Mouse (Mus musculus): ENCODE results near the gene Kcnj12. TPM values are rescaled to one million over a fixed set of nuclear protein-coding genes. Genes with fewer than 3 reads are reported as not detected.

The Kcnj12 gene
- total and polyA plus RNA-seq, 2 experiments from 2014 or later: 3.1 to 8.8 TPM

DNA sequence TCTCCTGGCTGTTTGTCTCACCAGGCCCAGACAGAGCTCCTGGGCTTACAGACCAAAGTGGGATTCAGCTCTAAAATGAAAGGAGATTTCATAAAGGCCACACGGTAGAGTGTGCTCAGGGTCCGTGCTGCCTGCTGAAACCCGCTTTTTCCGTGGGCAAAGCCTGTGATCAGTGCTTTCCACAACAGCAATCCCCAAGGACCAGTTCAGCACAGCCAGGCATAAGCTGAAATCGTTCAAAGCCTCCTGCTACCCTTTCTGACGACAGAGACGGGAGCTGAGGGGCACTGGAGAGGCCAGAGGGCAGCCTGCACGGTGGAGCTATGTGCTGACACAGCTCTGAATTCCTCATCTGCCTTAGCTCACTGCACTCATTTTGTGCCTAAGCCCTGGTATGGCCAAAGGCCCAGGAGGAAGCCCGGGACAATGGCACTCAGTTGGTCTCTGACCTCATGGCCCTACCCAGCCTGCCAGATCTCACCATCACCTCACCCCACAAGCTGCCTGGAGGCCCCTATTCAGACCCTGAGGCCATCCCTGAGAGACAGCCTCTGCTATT lies 10.5 kb upstream of the Kcnj12 start:
- no peaks in the 10 kb centered on the region for H3K4me1 ChIP-seq (ENCODE audit: insufficient read depth)
- ATAC-seq (no peak), DNase-seq (no peak)
- no peak overlapping the region for H3K4me2 ChIP-seq (ENCODE audit: low read depth)
- no peaks in the 10 kb centered on the region for H3K9me3 ChIP-seq (ENCODE audit: low read length)
- no peaks in the 10 kb centered on the region for H3K27me3 ChIP-seq (ENCODE audit: insufficient read depth, low read length)
- no peak overlapping the region for H3K4me3 ChIP-seq (ENCODE audit: low read depth, low read length)
- no peak for TF ChIP-seq CTCF (IDR thresholded peaks at IDR 0.05; ENCODE audit: low read depth)
- H3K27ac ChIP-seq (ENCODE audit: low read depth, low read length): no peak overlapping the region
- H3K9ac ChIP-seq: no peak overlapping the region
- no peaks in the 10 kb centered on the region for H3K36me3 ChIP-seq (ENCODE audit: insufficient read depth)
- WGBS: 30% methylated on average over 9 of the region's 9 CpGs

DNA sequence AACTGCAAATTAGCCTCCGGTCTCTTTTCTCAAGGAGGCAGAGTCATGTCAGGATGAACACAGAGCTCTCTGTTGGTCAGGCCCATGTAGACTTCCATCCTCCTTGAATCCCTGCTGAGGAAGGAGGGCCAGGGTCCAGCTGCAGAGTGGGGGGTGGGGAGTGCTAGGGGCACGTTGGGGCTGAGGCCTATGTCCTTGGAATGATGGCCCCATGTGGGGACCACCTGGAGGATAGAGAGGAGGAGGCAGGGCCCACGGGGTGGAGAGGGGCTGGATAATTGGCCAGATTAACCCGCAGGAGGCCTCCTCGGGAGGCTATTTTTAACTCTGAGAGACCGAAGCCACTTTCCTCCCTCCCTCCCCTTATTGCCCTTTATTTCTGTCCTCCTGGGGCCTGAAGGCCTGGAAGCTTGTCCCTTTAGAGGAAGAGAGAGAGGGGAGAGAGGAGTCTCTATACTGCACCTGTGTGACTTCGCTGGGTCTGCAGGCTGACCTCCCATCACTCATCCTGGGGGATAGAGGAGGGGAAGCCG lies 5.4 kb upstream of the Kcnj12 start:
- Histone ChIP-seq H3K9me3 (ENCODE audit: low read length) (no peaks in the 10 kb centered on the region), H3K36me3 (ENCODE audit: insufficient read depth) (no peaks in the 10 kb centered on the region), H3K27me3 (ENCODE audit: insufficient read depth, low read length) (peaks cover 5% of the 10 kb centered on the region; the same call in 1 of the 2 replicates), H3K9ac (no peak overlapping the region), H3K27ac (ENCODE audit: low read depth, low read length) (no peak overlapping the region), H3K4me3 (ENCODE audit: low read depth, low read length) (no peak overlapping the region), H3K4me1 (ENCODE audit: insufficient read depth) (no peaks in the 10 kb centered on the region), H3K4me2 (ENCODE audit: low read depth) (no peak overlapping the region)
- ATAC-seq (no peak), DNase-seq (no peak)
- WGBS: 10% methylated on average over 8 of the region's 8 CpGs
- no peak for TF ChIP-seq CTCF (IDR thresholded peaks at IDR 0.05; ENCODE audit: low read depth)

DNA sequence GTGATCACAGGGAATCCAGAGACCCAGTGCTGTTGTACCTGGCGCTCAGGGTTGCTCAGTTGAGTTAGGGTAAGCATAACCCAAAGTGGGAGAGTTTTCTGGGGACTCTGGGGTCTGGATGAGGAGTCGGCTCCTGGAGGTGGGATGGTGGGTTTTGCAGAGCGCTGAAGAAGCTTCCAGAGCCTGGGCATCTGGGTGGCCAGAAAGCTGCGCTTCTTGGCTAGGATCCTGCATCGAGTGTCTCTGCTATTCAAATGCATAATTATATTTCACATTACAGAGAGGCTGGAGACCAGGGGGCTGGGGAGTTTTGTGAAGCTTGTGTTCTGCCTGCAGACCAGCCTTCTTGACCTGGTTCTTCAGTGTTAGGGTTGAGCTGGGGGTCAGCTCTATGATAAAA lies 1.2 kb upstream of the Kcnj12 start:
- no peak for TF ChIP-seq CTCF (IDR thresholded peaks at IDR 0.05; ENCODE audit: low read depth)
- Histone ChIP-seq H3K4me3 (ENCODE audit: low read depth, low read length) (no peak overlapping the region), H3K9ac (no peak overlapping the region), H3K27me3 (ENCODE audit: insufficient read depth, low read length) (peaks cover 13% of the 10 kb centered on the region), H3K4me1 (ENCODE audit: insufficient read depth) (peaks cover 6% of the 10 kb centered on the region; the same call in 1 of the 2 replicates), H3K36me3 (ENCODE audit: insufficient read depth) (no peaks in the 10 kb centered on the region), H3K9me3 (ENCODE audit: low read length) (no peaks in the 10 kb centered on the region), H3K4me2 (ENCODE audit: low read depth) (no peak overlapping the region; the same call in 1 of the 2 replicates), H3K27ac (ENCODE audit: low read depth, low read length) (no peak overlapping the region)
- no peak for DNase-seq
- WGBS: 55% methylated on average over 5 of the region's 5 CpGs
- no peak for ATAC-seq

DNA sequence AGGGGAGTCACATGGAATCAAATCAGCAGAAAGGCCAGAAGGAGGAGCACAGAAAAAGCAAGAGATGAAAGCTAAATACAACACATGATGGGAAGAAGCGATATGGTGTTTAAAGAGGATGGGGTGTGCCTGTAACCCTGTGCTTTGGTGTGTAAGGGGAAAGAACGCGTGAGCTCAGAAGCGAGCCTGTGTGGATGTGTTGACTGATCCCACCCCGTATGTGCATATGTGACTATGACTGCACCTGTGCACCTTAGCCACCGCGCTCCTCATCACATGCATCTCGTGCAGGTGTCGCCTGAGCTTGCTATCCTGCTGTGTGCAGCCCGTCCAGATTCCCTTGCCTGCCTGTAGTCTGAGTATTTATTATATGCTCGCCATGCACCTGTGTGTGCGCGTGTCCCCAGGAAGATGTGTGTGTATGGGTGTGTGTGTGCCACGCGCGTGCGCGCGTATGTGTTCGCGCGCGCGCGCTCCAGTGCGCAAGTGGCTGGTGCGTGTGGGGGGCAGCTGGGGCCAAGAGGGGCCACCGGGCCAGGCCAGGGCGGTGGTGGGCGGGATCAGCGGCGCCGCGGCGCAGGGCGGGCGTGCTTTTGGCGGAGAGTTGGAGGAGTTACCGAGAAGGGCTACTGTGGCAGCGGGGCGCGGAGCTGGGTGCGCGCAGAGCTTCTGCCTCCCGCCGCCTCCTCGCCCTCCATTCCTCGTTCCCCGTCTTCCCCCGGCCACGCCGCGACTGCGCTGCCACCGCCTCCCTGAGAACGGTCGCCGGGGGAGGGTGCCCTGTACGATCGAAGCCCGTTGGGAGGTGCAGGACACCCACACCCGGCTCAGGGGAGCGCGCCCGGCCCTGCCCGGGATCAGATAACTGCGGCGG lies 451 bp upstream of the Kcnj12 start:
- H3K4me2 ChIP-seq (ENCODE audit: low read depth): peak overlapping the region; percentile 78
- H3K4me1 ChIP-seq (ENCODE audit: insufficient read depth): peaks cover 6% of the 10 kb centered on the region; the same call in 1 of the 2 replicates
- no peak overlapping the region; the same call in 1 of the 2 replicates for H3K27ac ChIP-seq (ENCODE audit: low read depth, low read length)
- H3K27me3 ChIP-seq (ENCODE audit: insufficient read depth, low read length): peaks cover 13% of the 10 kb centered on the region
- DNase-seq (peak; percentile 65), ATAC-seq (peak; percentile 66)
- no peaks in the 10 kb centered on the region for H3K9me3 ChIP-seq (ENCODE audit: low read length)
- H3K9ac ChIP-seq: peak overlapping the region; percentile 52
- WGBS: under 1% methylated on average over 59 of the region's 68 CpGs
- H3K4me3 ChIP-seq (ENCODE audit: low read depth, low read length): peak overlapping the region; percentile 59
- no peak for TF ChIP-seq CTCF (IDR thresholded peaks at IDR 0.05; ENCODE audit: low read depth)
- no peaks in the 10 kb centered on the region for H3K36me3 ChIP-seq (ENCODE audit: insufficient read depth)

DNA sequence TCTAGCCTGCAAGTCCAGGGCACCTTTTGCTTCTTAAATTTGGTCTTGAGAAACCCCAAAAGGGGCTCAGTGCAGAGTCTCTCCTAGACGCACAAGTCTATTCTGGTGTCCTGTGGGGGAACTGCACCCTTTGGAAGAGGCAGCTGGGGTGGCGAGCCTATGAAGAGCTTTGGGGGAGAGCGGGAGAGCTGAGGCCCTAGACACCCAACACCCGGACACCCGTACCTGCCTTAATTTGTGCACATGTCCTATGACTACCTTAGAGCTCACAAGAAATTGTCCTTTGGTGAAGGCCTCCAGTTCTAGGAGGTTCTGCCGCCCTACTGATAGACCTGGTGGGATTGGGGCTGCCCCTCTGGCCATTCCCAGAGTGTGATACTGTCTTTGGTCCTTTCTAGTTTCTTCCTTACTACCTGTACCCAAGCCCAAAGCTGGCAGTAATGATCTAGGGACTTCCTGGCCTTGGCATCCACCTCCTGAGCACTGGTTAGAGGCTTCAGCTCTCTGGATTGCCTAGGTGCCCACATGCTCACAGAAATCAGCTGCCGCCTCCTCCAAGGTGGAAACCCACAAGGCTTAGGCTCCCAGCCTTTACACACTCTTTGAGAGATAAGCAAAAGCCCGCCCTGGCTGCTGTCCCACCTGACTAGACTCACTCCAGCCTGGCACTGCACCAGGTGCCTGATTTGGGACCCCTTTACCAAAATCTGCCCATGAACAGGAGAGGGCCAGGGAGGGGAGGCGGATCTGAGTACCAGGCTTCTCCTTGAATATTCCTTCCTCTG lies 1.2 kb downstream of the Kcnj12 start:
- no peaks in the 10 kb centered on the region for H3K9me3 ChIP-seq (ENCODE audit: low read length)
- H3K27me3 ChIP-seq (ENCODE audit: insufficient read depth, low read length): peaks cover 13% of the 10 kb centered on the region
- no peaks in the 10 kb centered on the region for H3K36me3 ChIP-seq (ENCODE audit: insufficient read depth)
- peak overlapping the region; percentile 78 for H3K4me2 ChIP-seq (ENCODE audit: low read depth)
- no peak; the same call in 1 of the 2 replicates for TF ChIP-seq CTCF (IDR thresholded peaks at IDR 0.05; ENCODE audit: low read depth)
- H3K4me1 ChIP-seq (ENCODE audit: insufficient read depth): peaks cover 6% of the 10 kb centered on the region; the same call in 1 of the 2 replicates
- peak overlapping the region; percentile 59 for H3K4me3 ChIP-seq (ENCODE audit: low read depth, low read length)
- ATAC-seq (no peak), DNase-seq (no peak)
- no peak overlapping the region for H3K27ac ChIP-seq (ENCODE audit: low read depth, low read length)
- 55% methylated on average over 9 of the region's 9 CpGs for WGBS
- H3K9ac ChIP-seq: no peak overlapping the region

DNA sequence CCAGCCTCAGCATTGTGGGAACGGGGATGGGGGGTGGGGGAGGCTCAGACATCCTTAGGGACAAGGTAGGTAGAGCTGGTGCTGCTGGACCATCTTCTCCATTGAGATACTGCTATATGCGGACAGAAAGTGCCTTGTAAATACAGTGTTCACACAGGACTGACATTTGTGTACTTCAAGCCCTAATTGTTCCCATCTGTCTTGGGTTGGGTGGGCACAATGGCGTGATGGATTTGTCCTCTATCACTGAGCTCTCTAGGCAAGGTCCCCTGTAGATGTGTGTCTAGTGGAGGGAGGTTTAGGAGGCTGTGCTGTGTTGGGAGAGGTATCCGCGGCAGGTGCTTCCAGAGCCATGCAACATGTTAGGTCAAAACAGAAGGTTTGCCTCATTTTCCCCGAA lies 2.0 kb downstream of the Kcnj12 start:
- no peak overlapping the region for H3K4me3 ChIP-seq (ENCODE audit: low read depth, low read length)
- H3K9me3 ChIP-seq (ENCODE audit: low read length): no peaks in the 10 kb centered on the region
- no peak overlapping the region for H3K4me2 ChIP-seq (ENCODE audit: low read depth)
- ATAC-seq: no peak
- H3K4me1 ChIP-seq (ENCODE audit: insufficient read depth): peaks cover 6% of the 10 kb centered on the region; the same call in 1 of the 2 replicates
- WGBS: 81% methylated on average over 6 of the region's 6 CpGs
- H3K9ac ChIP-seq: no peak overlapping the region
- H3K27me3 ChIP-seq (ENCODE audit: insufficient read depth, low read length): peaks cover 13% of the 10 kb centered on the region
- H3K36me3 ChIP-seq (ENCODE audit: insufficient read depth): no peaks in the 10 kb centered on the region
- DNase-seq: no peak
- no peak overlapping the region for H3K27ac ChIP-seq (ENCODE audit: low read depth, low read length)
- no peak for TF ChIP-seq CTCF (IDR thresholded peaks at IDR 0.05; ENCODE audit: low read depth)
